Mouse (Mus musculus) cerebellum, adult 2 months (tissue): ENCODE data around the gene Emilin2.

Source experiments
- CTCF ChIP-seq: fragments of 200-500 bp; IDR thresholded peaks from 2 replicates; pipeline ENCODE4 v1.5.1; 2011; ENCODE audit warnings: low read depth, mild to moderate bottlenecking, control low read depth, low read length, moderate library complexity, borderline replicate concordance; ENCODE audit not compliant: insufficient read depth
- POLR2A ChIP-seq: fragments of 200-500 bp; IDR thresholded peaks from 2 replicates; pipeline ENCODE4 v1.6.1; 2011; ENCODE audit warnings: low read length, control low read depth, borderline replicate concordance; ENCODE audit not compliant: insufficient read depth

DNA sequence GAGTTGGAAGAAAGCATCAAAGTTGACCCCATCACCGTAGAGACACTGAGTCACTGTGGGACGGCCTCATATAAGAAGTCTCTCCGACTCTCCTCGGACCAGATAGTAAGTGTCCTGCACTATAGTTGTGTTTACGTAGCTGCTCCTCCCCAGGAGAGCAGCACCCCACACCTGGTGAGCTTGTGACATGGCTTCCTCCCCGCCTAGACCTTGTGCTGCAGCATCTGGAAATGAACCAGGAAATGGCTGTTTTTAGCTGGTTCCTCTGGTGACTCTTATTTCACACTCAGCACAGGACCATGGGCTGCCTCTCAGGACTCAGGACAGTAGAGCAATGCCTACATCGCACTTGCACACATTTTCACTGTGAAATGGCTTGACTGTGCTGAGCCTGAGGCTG is 69.1 kb downstream of the Emilin2 start:
- TF ChIP-seq POLR2A: no peak
- no peak for TF ChIP-seq CTCF
